Mouse (Mus musculus) limb, embryonic 13.5 days (tissue): ENCODE data around the gene Rimkla. TPM values are rescaled to one million over a fixed set of nuclear protein-coding genes. Genes with fewer than 3 reads are reported as not detected.
"Not testable (repeated sequence)": the region's sequence is repeated elsewhere in the genome, so short reads cannot be mapped to it uniquely, and the experiment has no call there.

Experiments used
- ATAC-seq: fragments of 200-750 bp; cut with Nextera tagmentation; 2 replicates; pipeline ENCODE4 v1.8.0; 2017; ENCODE audit warnings: low read depth, moderate number of reproducible peaks, moderate TSS enrichment; ENCODE audit not compliant: low FRiP score
- H3K27ac ChIP-seq: fragments of 300-500 bp; sonication (generic); 2 replicates; pipeline ENCODE4 v1.5.1; 2015; ENCODE audit warnings: inconsistent platforms, mild to moderate bottlenecking, moderate library complexity
- H3K27me3 ChIP-seq: fragments of 300-500 bp; sonication (generic); 2 replicates; pipeline ENCODE4 v1.6.1; 2015; ENCODE audit warnings: mild to moderate bottlenecking, inconsistent platforms
- H3K36me3 ChIP-seq: fragments of 300-500 bp; sonication (generic); 2 replicates; pipeline ENCODE4 v1.6.1; 2015; ENCODE audit warnings: inconsistent platforms, mild to moderate bottlenecking, moderate library complexity
- H3K4me1 ChIP-seq: fragments of 300-500 bp; sonication (generic); 2 replicates; pipeline ENCODE4 v1.6.1; 2015; ENCODE audit warnings: inconsistent platforms
- H3K4me2 ChIP-seq: fragments of 300-500 bp; sonication (generic); replicated peaks from 2 replicates; pipeline ENCODE4 v1.6.1; 2015; ENCODE audit warnings: inconsistent platforms, mild to moderate bottlenecking, moderate library complexity
- H3K4me3 ChIP-seq: fragments of 300-500 bp; sonication (generic); 2 replicates; pipeline ENCODE4 v1.5.1; 2015; ENCODE audit warnings: moderate library complexity, mild to moderate bottlenecking, inconsistent platforms
- H3K9ac ChIP-seq: fragments of 300-500 bp; sonication (generic); 2 replicates; pipeline ENCODE4 v1.6.1; 2015; ENCODE audit warnings: mild to moderate bottlenecking, inconsistent platforms
- H3K9me3 ChIP-seq: fragments of 300-500 bp; sonication (generic); 2 replicates; pipeline ENCODE4 v1.6.1; 2016; ENCODE audit warnings: inconsistent platforms
- WGBS: fragments of 180-500 bp; shearing (Covaris S2); methylation state at CpG from one replicate; pipeline ENCODE4 v1.1.7; 2015; 5-methylcytosine and 5-hydroxymethylcytosine counted together
- polyA plus RNA-seq: library from polyadenylated mRNA; unstranded; fragments of >200 nt; fragmentation: Nextera tagmentation; extraction: Ambion mirVana; gene quantifications from 2 replicates; pipeline ENCODE4 v1.2.1, GENCODE M21; 2015

Rimkla gene
- polyA plus RNA-seq = 0.96 and 1.2 TPM in 2 replicates

DNA sequence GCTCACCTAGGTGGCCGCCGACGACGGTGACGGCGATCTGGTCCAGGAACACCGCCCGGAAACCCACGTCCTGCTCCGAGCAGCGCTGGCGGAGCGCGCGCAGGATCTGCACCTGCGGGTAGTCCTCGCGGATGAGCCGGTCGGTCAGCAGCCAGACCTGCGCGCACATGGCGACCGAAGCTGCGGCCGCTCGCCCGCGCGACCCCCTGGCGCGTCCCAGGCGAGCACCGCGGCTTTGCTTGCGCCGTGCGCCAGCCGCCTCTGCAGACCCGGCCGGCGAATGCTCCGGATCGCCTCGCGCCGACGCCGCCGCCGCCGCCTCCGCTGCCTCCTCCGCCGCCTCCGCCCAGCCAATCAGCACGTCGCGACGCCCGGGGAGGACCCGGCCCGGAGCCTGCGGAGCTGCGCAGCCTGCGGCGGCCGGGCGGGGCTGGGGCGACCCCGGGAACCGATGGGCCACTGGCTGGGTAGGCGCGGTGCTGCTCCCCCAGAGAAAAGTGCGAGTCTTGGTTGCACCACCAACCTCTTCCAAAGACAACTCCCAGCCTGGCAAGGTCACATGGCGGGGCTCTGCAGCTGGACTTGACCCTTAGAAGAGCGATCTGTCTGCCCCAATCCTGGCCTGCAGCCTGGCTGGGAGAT, at the start of gene Rimkla:
Rimkla (minus strand) TSS at position 338 of the 642 bp plus-strand sequence.
- H3K4me1 ChIP-seq = peaks cover 3% of the 10 kb centered on the region; the same call in 1 of the 2 replicates
- H3K9me3 ChIP-seq = no peaks in the 10 kb centered on the region
- peak; percentile 86 for ATAC-seq
- no peak within 1 kb of the TSS for H3K27ac ChIP-seq
- peak within 1 kb of the TSS; percentile 84 for H3K4me2 ChIP-seq
- H3K9ac ChIP-seq = peak within 1 kb of the TSS; percentile 62
- under 1% methylated on average over 67 of the region's 77 CpGs for WGBS
- H3K36me3 ChIP-seq = no peaks in the 10 kb centered on the region
- H3K27me3 ChIP-seq = peaks cover 38% of the 10 kb centered on the region
- peak within 1 kb of the TSS; percentile 61 for H3K4me3 ChIP-seq

DNA sequence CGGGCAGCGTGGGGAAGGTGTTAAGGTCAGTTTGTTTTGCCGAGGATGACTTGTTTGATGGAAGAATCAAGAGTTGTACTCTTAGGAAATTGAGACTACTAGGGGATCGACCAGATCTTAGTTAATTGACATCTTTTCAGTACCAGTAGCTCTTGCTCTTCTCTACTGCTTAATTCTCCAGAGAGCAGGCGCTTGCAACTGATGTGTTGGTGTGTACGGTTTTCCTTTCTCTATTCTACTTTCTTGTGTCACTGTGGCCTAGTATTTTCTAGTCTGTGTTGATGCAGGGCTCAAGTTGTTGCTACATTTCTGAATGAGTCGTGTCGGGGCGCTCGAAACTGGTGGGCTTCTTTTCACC, 48.1 kb upstream of the Rimkla start:
- H3K27ac ChIP-seq = peak overlapping the region; percentile 97; the same call in 1 of the 2 replicates
- peak overlapping the region; percentile 94 for H3K9ac ChIP-seq
- 5% methylated on average over 10 of the region's 10 CpGs for WGBS
- H3K4me1 ChIP-seq = peaks cover 23% of the 10 kb centered on the region
- peak overlapping the region; percentile 80 for H3K4me2 ChIP-seq
- no peaks in the 10 kb centered on the region for H3K27me3 ChIP-seq
- H3K4me3 ChIP-seq = peak overlapping the region; percentile 95
- H3K9me3 ChIP-seq = no peaks in the 10 kb centered on the region
- H3K36me3 ChIP-seq = no peaks in the 10 kb centered on the region
- ATAC-seq = no peak

DNA sequence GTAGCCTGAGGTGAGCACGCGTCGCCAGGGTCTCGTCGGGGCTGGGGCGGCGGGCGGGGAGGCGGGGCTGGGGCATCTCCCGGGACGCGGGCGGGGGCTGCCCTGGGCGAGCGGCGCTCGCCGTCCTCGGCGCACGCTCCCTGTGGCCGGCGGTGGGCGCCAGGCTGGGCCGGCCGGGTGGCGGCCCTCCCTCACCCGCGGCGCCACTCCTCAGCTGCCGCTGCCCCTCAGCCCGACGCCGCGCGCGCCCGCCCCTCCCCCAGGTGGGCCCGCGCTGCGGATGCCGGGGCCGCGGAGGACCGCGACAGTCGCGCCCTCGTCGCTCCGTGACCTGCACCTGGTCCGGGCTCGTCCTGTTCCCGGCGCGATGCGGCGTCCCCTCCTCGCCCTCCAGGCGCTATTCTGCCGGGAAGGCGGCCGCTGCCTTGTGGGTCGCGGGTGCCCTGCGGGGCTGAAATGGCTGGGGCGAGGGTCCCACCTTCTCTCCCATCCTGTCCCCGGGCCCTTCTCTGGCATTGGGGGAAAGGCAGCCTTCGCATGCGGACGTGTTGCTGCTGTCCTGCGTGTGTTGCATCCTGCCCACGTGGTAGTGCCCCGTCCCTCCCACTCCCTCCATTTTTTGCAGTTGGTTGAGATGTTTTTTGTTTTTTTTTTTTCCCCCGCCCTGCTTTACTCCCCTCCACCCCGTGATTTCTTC, 47.6 kb upstream of the Rimkla start:
- peaks cover 20% of the 10 kb centered on the region for H3K4me1 ChIP-seq
- H3K27ac ChIP-seq = peak overlapping the region; percentile 97
- peak overlapping the region; percentile 95 for H3K4me3 ChIP-seq
- WGBS = under 1% methylated on average over 51 of the region's 76 CpGs
- H3K4me2 ChIP-seq = peak overlapping the region; percentile 80
- ATAC-seq = peak; percentile 84
- H3K9ac ChIP-seq = peak overlapping the region; percentile 94
- H3K27me3 ChIP-seq = no peaks in the 10 kb centered on the region
- no peaks in the 10 kb centered on the region for H3K9me3 ChIP-seq
- no peaks in the 10 kb centered on the region for H3K36me3 ChIP-seq

DNA sequence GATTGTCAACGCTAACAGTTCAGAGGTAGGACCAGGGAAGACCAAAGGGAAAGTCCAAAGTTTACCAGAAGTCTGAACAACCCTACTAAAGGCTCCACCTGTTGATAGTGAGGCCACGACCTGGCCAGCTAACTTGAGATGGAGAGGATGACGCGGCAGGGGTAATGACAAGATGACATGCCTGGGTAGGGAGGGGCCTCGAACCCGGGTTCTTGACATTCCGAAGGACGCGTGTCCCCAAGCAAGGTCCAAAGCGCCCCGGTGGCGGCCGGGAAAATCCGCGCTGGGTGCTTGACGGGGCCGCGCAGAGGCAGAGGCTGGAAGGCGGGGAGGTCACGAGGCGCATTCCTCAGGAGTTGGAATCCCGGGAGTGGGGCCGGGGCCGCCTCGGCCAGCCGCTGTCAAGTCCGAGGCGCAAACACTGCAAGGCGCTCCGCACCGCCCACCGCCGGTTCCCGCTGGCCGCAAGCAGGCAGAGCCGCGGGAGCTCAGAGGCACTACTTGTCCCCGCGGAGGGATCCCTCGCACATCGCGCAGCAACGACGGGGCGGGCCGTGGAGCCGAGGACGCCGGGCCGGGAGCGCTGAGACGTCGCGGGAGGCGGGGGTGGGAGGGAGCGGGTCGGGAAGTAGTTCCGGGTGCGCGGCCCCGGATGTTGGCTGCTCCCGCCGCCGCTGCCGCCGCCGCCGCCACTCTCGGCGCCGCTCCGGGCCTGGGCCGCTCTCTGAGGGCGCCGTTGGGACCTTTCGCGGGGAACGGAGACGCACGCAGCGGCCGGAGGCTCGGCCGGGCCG, 46.8 kb upstream of the Rimkla start, which contains the start of gene Frg2f1:
Frg2f1 (minus strand) TSS at position 499 of the 794 bp plus-strand sequence.
- H3K36me3 ChIP-seq = no peaks in the 10 kb centered on the region
- ATAC-seq = peak; percentile 94
- H3K4me1 ChIP-seq = peaks cover 20% of the 10 kb centered on the region
- no peaks in the 10 kb centered on the region for H3K27me3 ChIP-seq
- H3K9ac ChIP-seq = peak within 1 kb of the TSS; percentile 94
- peak within 1 kb of the TSS; percentile 95 for H3K4me3 ChIP-seq
- WGBS = under 1% methylated on average over 71 of the region's 85 CpGs
- H3K27ac ChIP-seq = peak within 1 kb of the TSS; percentile 97
- peak within 1 kb of the TSS; percentile 80 for H3K4me2 ChIP-seq
- no peaks in the 10 kb centered on the region for H3K9me3 ChIP-seq

DNA sequence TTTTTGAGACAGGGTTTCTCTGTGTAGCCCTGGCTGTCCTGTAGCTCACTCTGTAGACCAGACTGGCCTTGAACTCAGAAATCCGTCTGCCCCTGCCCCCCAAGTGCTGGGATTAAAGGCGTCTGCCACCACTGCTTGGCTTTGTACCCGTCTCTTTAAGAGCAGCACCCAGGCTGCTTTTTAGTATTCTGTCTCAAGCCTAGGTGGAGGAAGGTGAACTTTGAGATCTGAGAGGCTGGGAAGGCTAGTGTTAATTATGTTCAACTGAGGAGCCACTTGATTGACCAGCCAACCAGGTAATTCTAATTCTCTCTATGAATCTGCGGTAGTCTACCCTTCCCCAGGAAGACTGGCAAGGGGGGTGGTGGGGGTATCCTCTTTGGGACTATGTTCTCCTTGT, 45.0 kb upstream of the Rimkla start:
- H3K27ac ChIP-seq = no peak overlapping the region
- H3K4me2 ChIP-seq = no peak overlapping the region
- H3K27me3 ChIP-seq = no peaks in the 10 kb centered on the region
- H3K4me1 ChIP-seq = peaks cover 20% of the 10 kb centered on the region
- H3K9me3 ChIP-seq = no peaks in the 10 kb centered on the region
- no peak overlapping the region for H3K9ac ChIP-seq
- H3K36me3 ChIP-seq = no peaks in the 10 kb centered on the region
- ATAC-seq = no peak
- no peak overlapping the region for H3K4me3 ChIP-seq
- WGBS = 63% methylated on average over 4 of the region's 4 CpGs

DNA sequence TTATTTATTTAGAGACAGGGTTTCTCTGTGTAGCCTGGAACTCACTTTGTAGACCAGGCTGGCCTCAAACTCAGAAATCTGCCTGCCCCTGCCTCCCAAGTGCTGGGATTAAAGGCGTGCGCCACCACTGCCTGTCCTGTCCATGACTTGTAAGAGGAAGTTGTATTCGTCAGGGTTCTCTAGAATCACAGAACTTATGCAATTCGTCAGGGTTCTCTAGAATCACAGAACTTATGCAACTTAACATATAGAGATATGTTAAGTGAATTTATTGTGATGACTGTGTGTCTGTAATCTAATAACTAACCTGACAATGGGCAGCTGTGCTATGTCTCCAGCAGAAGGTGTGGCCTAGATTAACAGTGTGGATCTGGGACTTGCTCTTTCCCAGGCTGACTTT, 44.2 kb upstream of the Rimkla start, which contains the start of gene Foxj3:
Foxj3 (plus strand) TSS at position 390 of the 400 bp plus-strand sequence.
- ATAC-seq = not testable (repeated sequence)

GRCm38 (mm10) chr4:119535103-119535502, 42.7 kb upstream of the Rimkla start:
- WGBS = 69% methylated on average over 4 of the region's 4 CpGs
- no peaks in the 10 kb centered on the region for H3K9me3 ChIP-seq
- H3K27me3 ChIP-seq = no peaks in the 10 kb centered on the region
- no peak for ATAC-seq
- no peaks in the 10 kb centered on the region for H3K36me3 ChIP-seq
- H3K4me3 ChIP-seq = no peak overlapping the region
- H3K4me2 ChIP-seq = no peak overlapping the region
- no peak overlapping the region for H3K27ac ChIP-seq
- H3K4me1 ChIP-seq = peaks cover 9% of the 10 kb centered on the region
- H3K9ac ChIP-seq = no peak overlapping the region

More for the DNA sequence above, 44.2 kb upstream of the Rimkla start, which contains the start of gene Foxj3:
- peaks cover 20% of the 10 kb centered on the region for H3K4me1 ChIP-seq
- H3K9me3 ChIP-seq, H3K4me3 ChIP-seq, H3K9ac ChIP-seq, H3K27ac ChIP-seq, H3K4me2 ChIP-seq, H3K36me3 ChIP-seq, H3K27me3 ChIP-seq: not testable (repeated sequence)
- 86% methylated on average over 4 of the region's 4 CpGs for WGBS

DNA sequence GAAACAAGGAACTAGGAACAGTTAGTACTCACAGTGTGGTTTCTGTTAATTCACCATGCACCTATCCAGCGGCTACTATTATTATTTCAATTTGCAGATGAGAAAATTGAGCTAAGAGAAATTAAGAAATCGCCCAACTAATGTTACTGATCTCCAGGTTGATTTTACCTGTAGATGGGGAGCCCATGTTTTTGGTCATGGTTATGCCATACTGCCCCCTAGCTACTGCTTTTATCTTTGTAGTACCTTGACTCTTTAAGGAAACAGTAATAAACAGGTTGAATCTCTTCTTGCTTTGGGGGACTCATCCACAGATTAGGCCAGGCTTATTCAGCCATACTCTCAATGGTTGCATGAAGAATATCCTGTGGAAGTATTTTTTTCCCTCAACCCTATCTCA, 39.4 kb upstream of the Rimkla start:
- no peak overlapping the region for H3K4me2 ChIP-seq
- no peak overlapping the region for H3K9ac ChIP-seq
- H3K4me3 ChIP-seq = no peak overlapping the region
- H3K9me3 ChIP-seq = no peaks in the 10 kb centered on the region
- H3K36me3 ChIP-seq = no peaks in the 10 kb centered on the region
- no peak for ATAC-seq
- no peak overlapping the region for H3K27ac ChIP-seq
- WGBS = 66% methylated on average over 2 of the region's 2 CpGs
- H3K4me1 ChIP-seq = no peaks in the 10 kb centered on the region
- no peaks in the 10 kb centered on the region for H3K27me3 ChIP-seq

- ATAC-seq = no peak
- Histone ChIP-seq H3K27me3 (no peaks in the 10 kb centered on the region), H3K4me1 (no peaks in the 10 kb centered on the region), H3K9me3 (no peaks in the 10 kb centered on the region), H3K4me3 (no peak overlapping the region), H3K36me3 (no peaks in the 10 kb centered on the region), H3K9ac (no peak overlapping the region), H3K27ac (no peak overlapping the region), H3K4me2 (no peak overlapping the region)
These were observed 34.0 kb upstream of the Rimkla start for GRCm38 (mm10) chr4:119526329-119526845.

GRCm38 (mm10) chr4:119524466-119524865, 32.0 kb upstream of the Rimkla start:
- Histone ChIP-seq H3K9me3 (no peaks in the 10 kb centered on the region), H3K4me1 (no peaks in the 10 kb centered on the region), H3K27ac (no peak overlapping the region), H3K4me3 (no peak overlapping the region), H3K4me2 (no peak overlapping the region), H3K9ac (no peak overlapping the region), H3K36me3 (no peaks in the 10 kb centered on the region), H3K27me3 (no peaks in the 10 kb centered on the region)
- WGBS = 85% methylated on average over 2 of the region's 2 CpGs
- ATAC-seq = no peak

DNA sequence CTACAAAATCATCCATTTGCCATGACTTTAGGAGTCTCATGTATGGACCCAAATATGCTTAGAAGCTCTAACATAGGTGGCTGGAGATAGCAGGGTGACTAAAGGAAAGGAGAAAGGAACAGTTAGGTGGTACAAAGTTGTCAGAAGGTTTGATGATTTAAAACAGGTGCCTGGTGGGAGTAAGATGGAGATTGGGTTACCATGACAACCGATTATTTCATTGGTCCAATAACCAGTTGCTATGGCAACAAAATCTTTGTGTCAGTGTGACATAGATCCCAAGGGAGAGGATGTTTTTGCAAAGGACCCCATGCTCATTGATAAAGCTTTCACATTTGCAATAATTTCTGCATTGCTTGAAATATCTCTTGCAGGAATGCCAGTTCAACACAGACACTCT, 31.6 kb upstream of the Rimkla start:
- Histone ChIP-seq H3K9ac (no peak overlapping the region), H3K4me1 (no peaks in the 10 kb centered on the region), H3K27me3 (no peaks in the 10 kb centered on the region), H3K4me3 (no peak overlapping the region), H3K27ac (no peak overlapping the region), H3K4me2 (no peak overlapping the region), H3K36me3 (no peaks in the 10 kb centered on the region), H3K9me3 (no peaks in the 10 kb centered on the region)
- ATAC-seq = no peak
- WGBS = 73% methylated on average over 1 of the region's 1 CpGs

- H3K36me3 ChIP-seq = no peaks in the 10 kb centered on the region
- H3K9me3 ChIP-seq = no peaks in the 10 kb centered on the region
- no peak for ATAC-seq
- H3K4me1 ChIP-seq = no peaks in the 10 kb centered on the region
- no peak overlapping the region for H3K27ac ChIP-seq
- WGBS = 84% methylated on average over 4 of the region's 4 CpGs
- H3K9ac ChIP-seq = no peak overlapping the region
- no peak overlapping the region for H3K4me3 ChIP-seq
- no peaks in the 10 kb centered on the region for H3K27me3 ChIP-seq
- no peak overlapping the region for H3K4me2 ChIP-seq
These were observed 31.1 kb upstream of the Rimkla start for GRCm38 (mm10) chr4:119523575-119523974.
